Mouse (Mus musculus) erythroid progenitor cell, adult 5-6 weeks (primary cell): ENCODE results near the gene Kcnab3. TPM values are rescaled to one million over a fixed set of nuclear protein-coding genes. Genes with fewer than 3 reads are reported as not detected.

Experiments
- ATAC-seq: replicated peaks from 2 replicates; pipeline ENCODE4 v1.8.0; 2016; ENCODE audit warnings: moderate number of reproducible peaks, mild to moderate bottlenecking, moderate TSS enrichment, inconsistent platforms; ENCODE audit not compliant: poor library complexity, low FRiP score, severe bottlenecking
- total RNA-seq, 2 experiments: library from RNA; stranded (forward) in 1 of 2; stranded (reverse) in 1 of 2; fragments of 150-400 nt in 1 of 2; fragments of 186-747, 209-891 nt in 1 of 2; gene quantifications; 2 replicates each; pipeline versions ENCODE4 v1.2.3 to v1.2.4; 2015 to 2017; ENCODE audit warnings: low replicate concordance in 2 of 2

Gene Kcnab3
- total RNA-seq, 2 experiments from 2014 or later = not detected

DNA sequence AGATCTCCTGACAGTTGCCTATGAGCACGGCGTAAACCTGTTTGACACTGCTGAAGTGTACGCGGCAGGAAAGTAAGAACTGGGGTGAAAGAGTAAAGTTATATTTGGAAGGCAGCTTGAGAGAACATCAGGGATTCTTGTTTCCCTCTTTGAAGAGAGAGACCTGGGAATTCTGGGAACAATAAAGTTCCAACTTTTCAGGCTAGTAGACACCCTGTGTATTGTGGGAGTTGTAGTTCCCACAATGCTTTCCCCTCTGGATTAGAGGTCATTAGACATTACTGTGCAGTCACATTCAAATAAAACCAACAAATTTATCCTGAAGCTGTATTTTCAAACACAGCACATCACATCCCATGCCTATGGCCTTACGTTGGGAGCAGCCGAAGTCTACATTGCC is 2.5 kb downstream of the Kcnab3 start:
- ATAC-seq = no peak

DNA sequence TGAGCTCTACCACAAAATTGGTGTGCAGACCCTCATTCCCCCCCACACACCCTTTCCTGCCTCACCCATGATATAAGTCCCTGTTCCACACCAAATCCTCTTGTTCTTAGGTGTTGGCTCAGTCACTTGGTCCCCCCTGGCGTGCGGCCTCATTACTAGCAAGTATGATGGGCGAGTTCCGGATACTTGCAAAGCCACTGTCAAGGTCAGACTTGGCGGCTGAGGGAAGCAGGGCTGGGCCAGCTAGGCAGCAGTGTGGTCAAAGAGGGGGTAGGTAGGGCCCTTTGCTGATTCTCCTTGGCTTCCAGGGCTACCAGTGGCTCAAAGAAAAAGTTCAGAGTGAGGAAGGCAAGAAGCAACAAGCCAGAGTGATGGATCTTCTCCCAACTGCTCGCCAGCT is 5.1 kb downstream of the Kcnab3 start:
- ATAC-seq = no peak

DNA sequence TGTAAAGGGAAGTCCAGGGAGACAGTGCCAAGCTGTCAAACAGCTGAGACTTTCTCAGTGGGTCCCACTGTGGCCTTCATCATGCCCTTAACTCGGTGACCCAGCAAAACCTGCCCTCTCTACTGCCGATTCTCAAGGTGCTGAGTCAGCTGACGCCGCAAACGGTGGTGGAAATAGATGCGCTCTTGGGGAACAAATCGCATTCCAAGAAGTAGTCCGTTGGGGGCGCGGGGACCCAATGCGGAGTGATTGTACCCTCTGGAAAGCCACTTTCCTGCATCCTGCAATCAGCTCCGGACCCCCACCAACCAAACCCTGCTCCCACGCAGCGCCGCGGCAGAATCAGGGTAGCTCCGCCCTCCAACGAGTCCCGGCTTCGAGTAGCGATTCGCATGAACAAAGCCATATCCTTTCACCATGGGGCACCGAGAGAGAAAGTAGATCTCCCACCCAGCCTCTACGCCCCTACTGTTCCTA is 5.9 kb downstream of the Kcnab3 start:
- ATAC-seq = peak; percentile 55

DNA sequence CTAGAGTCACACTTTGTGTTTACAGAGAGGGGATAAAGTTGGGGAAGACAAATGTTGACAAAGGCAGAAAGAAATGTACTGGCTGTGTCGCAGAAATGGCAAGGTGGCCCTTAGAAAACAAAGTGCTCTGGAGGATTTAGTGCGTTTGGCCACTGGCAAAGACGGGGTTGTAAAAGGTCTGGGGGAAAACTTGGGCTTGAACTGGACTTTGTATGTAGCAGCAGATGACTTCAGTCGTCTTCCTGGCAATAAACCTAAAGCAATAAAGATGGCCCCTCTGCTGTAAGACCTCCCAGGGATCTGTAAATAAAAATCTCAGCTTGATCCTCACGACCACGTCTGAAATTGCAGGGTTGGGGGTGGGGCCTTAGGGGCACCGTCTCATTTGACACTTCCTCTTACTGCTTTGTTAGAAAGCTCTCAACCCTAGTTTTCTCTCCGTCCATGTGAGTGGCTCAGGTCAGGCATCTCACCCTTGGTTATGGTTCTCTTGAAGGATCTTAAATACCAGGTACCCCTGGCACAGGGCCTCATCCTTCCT is 6.7 kb downstream of the Kcnab3 start:
- ATAC-seq = no peak

DNA sequence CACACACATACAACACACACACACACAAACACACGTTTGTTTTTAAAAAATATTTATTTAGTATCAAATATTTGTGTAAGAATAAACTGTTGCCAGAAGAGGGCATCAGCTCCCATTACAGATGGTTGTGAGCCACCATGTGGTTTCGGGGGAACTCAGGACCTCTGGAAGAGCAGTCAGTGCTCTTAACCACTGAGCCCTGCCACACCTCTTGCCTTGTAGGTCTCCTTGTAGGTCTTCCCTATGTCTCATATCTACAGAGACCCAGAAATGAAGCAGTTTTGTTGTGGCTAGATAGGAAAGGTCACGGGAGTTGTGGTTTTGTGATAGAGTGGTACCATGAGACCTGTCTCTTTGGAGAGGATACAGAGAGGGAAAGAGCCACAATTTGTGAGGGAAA is 7.9 kb downstream of the Kcnab3 start:
- ATAC-seq = 0 out of 2 replicates have a peak, but pooled peaks have one; percentile 11

DNA sequence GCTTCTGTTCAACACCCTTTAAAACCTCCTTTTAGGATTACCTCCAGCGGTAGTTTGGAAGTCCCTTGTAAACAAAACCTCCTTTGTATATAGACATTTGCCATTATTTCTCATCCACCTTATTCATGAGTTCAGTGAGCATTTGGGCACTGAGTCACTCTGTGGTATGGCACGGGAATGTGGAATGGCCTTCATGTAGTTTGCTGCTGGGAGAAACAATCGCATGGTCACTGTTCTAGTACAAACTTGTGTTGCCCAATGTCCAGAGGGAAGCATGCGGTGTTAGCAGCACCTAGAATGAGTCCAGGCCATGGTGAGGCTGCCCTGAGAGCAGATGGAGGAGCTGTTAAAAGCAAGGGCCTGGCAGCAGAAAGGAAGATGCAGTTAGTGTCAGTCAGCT is 8.7 kb downstream of the Kcnab3 start:
- ATAC-seq = no peak

DNA sequence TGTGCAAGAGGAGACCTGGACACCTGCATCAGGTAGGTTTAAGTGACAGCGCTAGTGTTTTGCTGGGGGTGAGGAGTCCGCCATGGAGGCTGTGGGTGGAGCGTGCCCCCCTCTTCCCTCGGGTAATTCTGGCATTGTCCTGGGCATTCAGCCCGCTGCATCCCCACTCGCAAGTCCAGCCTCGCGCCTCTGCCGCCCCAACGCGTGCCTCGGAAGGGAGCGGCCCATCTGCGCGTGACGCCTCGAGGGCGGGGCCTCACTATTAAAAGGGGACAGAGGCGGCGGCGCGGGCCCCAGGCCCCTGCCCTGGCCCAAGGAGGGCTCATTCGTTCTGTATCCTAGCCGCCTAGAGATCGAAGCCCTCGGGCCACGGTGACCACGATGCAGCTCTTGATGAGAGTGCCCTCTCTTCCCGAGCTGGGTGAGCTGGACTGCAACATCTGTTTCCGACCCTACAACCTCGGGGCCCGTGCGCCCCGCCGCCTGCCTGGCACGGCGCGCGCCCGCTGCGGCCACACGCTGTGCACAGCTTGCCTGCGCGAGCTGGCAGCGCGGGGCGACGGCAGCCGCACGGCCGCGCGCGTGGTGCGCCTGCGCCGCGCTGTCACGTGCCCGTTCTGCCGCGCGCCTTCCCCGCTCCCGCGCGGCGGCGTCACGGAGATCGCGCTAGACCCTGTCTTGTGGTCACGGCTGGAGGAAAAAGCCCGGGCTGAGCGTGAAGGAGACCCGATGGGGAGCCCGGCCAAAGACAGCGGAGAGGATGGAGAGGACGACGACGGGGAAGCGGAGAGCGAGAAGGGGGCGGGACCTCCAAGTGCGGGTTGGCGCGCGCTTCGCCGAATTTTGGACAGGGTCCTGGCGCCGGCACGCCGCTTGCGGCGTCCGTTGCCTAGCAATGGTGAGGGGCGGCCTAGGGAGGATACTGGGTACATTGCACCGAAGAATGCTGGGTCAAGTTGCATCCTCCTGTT is 14.4 kb downstream of the Kcnab3 start, which contains the start of gene Rnf227:
Gene Rnf227, plus strand, starts transcription at position 301 of the 971 bp plus-strand sequence.
- ATAC-seq = peak; percentile 75

DNA sequence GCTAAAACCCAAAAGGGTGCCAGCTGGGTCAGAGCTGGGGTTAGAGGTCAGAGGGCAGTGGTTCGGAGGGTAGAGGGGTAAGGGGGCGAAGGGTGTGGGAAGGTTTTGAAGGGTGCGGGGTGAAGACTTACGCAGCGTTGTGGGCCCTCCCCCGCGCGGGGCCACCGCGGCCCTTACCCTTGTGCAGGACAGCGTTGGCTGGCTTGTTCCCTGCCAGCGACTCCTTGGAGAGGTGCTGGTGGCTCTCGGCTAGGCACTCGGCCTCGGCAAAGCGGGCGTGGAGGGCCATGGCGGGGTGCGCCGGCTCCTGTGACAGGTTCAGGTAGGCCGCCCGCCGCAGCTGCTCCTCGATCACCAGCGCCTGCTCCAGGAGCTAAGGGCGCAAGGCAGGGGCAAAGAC is 20.4 kb downstream of the Kcnab3 start:
- ATAC-seq = no peak

DNA sequence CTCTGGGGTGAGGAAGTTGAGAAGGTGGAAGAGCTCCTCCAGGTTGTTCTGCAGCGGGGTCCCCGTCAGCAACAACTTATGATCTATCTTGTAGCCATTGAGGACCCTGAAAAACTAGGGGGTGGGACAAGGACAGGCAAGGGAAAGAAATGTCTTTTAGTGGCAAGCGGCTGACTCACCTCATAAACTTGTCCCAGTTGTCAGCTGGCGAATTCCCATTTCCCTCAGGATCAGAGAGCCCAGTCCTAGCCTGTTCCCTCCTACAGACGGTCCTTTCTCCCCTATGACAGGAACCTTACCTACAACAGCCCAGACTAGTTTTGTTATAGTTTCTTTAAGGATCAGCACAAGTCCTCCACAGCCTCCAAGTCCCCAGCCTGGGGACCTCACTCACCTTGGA is 30.5 kb downstream of the Kcnab3 start:
- ATAC-seq = no peak

DNA sequence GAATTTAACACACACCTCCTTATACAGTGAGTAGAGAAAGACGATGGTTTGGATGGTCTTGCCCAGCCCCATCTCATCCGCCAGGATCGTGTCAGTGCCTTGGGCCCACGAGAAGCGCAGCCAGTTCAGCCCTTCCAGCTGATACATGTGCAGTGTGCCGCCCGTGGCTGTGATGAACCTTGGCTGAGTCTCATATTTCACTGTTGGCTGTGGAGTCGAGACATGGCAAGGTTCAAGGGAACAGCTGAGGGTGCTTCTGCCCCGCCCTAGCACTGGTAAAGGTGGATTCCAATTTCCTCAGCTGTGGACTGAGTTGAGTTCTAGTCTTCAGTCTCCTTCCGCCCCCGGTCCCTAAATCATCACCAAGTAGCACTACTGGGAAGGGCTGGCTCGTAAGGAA is 31.6 kb downstream of the Kcnab3 start:
- no peak for ATAC-seq

DNA sequence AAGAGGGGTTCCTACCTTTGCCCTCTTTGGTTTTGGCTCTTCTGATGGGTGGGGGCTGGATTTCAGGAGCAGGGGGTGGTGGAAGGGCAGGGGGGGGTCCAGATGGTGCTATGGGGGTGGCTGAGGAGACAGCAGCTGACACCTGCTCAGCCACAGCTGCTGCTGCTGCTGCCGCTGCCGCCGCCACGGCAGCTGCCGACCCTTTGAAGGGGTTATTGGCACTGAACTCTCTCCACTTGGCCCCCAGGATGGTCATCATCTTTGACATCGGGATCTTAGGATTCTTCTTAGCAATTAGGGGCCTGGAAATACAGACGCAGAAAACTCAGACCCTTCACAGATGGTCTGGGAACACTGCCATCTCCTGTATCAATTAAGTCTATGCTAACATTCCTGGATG is 36.0 kb downstream of the Kcnab3 start:
- no peak for ATAC-seq

DNA sequence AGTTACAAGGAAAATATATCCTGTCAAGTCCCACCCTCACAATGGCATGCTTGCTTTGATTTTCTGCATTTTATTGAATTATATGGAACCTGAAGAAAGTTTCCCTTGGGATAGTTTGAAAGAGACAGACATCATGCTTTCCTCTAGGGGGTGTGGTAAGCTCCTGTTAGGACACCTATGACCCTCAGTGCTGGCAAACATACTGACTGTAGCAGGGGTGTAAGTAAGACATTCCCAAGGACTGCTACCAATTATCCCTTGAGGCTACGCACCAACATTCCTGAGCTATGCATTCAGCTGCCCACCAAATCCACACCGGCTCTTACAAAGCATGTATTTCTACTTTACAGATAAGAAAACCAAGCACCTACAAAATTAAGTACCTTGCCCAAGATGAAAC is 36.4 kb downstream of the Kcnab3 start:
- ATAC-seq = no peak

DNA sequence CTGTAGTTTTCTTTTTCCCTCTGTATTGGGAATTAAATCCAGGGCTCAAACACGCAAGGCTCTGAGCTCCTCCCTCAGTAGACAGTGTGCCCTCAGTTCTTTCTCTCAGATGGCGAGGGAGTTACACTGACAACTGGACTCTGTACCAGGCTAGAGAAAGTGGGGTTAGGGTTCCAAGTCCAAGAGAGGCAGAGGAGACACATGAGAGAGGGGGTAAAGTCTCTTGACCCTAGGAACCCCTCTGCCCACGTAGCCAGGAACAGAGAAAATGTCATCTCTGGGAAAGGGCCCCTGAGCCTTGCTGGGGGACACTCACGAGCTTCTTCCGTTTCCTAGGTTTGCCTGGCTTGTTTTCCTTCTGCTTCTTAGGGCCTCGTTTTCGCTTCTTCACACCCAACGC is 38.3 kb downstream of the Kcnab3 start:
- no peak for ATAC-seq

DNA sequence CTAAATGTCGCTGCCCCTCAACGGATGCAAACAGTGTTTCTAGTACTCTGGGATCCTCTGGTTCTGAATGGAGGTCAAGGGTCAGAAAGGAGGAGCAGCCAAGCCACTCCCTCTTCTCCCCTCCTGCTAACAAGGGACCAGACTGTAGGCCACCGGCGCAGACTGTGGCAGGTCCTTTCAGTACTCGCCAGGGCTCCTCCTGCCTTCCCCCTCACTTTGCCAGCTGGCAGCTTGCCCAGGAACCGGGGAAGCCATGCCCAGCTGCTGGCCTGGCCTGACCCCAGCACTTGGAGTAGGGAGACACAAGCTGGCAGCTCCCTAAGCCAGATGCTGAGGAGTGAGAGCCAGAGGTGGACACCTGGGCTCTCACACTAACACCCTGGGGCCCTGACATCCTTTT is 38.9 kb downstream of the Kcnab3 start:
- peak; percentile 42 for ATAC-seq

DNA sequence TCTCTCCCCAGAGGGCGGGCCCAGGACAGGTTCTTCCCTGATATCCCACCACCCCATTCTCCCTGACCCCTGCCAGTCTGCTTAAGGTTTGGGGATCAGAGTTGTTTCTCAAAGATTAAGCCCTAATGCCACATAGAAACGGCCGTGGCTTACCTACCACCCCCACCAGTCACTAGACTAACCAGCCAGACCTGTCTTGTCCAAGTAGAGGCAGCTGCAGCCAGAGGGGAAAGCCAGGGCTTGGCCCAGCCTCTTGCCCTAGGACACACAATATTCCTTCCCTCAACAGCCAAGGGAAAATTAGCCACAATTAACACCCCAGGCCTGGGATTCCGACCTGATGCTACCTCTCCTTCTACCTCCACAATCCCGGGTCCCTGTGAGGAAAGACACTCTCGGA is 39.7 kb downstream of the Kcnab3 start:
- ATAC-seq = no peak

DNA sequence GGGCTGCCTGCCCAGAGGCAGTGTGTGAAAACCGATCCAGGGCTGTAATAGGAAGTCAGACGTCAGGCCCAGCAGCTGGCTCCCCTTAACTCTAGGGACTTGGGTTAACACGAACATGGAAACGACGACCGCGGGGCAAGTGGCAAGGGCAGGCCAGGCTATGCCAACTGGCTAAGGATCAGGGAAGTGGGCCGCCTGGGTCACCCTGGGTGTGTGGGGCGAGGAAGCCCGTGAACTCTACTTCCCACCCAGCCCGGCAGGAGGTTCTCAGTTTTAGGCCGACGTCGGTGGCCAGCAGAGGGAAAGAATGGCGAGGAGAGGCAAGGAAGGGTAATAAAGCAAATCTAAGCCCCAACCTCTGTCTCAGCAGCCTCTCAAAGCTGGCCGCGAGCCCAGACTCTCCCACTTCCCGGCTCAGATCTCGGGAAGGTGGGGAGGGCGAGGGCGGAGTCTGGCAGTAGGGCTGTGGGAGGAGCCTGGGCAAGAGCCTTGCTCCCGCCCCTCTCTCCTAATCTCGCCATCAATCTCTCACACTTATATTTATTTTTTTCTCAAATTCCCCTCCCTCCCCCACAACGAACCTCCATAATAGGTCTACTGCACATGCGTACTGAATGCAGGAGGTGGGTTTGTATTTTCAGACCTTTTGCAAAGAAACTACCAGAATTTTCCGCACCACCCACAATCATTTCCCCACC is 40.2 kb downstream of the Kcnab3 start:
- ATAC-seq = peak; percentile 74

DNA sequence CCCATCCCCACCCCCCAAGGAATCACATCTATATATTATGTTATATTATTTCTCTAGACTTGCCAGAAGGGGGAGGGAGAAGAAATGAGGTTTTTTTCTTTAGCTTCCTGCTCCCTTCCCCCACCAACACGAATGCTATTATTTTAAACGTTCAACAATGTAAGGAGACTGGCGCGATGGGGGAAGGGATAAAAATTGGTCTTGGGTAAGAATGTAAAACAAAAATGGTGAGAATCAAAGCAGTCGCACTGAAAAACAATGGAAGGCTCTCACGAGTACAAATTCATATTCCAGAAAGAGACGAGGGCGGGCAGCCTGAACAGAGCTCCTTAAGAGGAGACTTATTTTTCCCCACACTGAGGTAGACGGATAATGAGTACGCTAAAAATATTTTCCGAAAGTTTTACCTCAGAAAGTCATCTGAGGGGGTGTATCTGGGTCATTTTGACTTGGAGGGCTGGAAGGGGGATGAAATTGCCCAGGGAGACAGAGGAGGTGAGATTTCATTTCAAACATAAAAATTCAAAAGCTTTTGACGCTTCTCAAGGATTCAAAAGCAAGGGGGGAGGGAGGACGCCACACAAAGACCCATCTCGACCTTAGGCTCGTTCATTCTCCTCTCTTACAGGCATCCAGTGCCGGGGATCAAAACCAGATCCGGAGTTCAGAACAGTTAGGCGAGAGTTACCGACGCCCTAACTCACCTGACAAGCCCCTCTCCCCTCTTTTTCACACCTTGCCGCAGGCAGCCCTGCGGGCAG is 41.0 kb downstream of the Kcnab3 start:
- no peak for ATAC-seq

DNA sequence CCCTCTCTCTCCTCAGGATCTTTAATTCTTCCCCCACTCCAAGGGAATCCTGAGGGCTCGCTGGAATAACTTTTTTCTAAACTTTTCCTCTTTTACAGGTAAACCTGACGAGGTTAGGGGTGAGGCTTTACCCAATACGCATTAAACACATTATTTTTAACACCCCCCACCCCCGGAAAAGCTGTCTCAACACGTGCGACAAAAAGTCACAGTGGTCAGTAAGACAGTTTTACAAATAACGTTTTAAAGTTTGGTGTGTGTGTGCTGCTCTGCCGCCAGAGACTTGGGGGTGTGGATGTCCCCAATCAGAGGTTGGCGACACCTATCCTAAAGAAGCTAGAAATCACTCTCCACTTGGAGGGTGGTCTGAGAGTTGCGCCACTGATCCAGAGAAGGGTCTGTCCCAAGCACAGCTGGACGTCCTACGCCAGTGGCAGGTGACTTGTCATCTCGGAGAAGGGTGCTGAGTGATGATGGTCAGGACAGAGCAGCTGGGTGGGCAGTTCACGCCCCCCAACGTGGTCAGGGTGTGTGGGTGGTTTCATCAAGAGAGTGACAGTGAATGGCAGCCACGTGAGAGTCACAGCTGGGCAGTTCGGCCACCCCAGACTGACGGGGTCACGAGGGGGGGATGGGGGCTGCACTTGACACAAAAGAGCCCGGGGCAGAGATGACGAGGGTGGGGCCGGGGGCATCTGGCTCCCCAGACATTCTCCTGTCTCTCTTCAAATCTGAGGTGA is 41.7 kb downstream of the Kcnab3 start:
- ATAC-seq = no peak
